Mouse (Mus musculus): ENCODE results near the gene Col6a5.

The Col6a5 gene

DNA sequence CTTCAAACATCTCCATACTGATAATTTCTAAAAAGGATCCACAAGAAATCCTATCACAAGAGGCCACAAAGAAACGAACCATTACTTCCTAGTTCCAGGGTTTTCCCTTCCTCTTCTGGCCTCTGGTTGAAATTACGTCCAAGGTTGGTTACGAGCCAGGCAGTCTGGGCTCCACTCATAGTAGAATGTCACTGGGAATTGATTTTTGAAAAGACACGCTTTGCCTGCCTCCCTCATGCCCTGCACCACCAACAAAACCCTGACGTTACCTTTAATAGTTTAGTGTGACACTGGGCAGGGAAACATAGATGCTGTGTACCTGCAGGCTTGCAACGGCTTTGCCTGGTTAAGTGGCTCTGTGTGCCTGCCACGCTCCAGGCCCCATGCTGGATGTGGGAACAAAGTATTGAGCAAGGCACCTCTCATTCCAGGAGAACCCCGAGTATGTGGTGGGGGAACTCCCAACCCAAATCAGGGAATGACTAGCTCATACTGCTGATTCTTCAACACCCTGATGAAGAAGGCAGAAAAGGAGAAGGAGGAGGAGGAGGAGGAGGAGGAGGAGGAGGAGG is 133.3 kb downstream of the Col6a5 start:
- DNase-seq (ENCODE audit: extremely low read depth, low read depth): no peak

GRCm38 (mm10) chr9:105820711-105821110 is 139.7 kb downstream of the Col6a5 start:
- DNase-seq (ENCODE audit: extremely low read depth, low read depth): no peak

- DNase-seq (ENCODE audit: extremely low read depth, low read depth): no peak
Measured at GRCm38 (mm10) chr9:105819155-105819709, 141.2 kb downstream of the Col6a5 start.

DNA sequence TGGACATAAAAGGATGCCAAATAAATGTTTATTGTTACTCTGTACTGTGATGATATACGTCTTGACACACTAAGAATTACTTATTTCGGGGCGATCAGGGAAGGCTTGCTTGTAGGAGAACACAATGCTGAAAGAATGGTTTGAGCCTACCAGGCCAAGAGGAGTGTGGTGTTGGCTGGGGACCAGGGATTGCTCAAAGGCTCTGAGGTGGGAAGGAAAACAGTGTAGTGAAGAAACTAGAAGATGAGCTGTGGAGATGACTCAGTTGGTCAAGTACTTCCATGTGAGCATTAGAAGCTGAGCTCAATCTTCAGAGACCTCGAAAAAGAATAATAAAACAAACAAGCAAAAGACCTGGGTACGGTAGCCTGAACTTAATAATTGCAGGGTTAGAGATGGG is 146.0 kb downstream of the Col6a5 start:
- DNase-seq (ENCODE audit: extremely low read depth, low read depth): no peak

GRCm38 (mm10) chr9:105811458-105811857 is 149.0 kb downstream of the Col6a5 start:
- DNase-seq (ENCODE audit: extremely low read depth, low read depth): no peak

DNA sequence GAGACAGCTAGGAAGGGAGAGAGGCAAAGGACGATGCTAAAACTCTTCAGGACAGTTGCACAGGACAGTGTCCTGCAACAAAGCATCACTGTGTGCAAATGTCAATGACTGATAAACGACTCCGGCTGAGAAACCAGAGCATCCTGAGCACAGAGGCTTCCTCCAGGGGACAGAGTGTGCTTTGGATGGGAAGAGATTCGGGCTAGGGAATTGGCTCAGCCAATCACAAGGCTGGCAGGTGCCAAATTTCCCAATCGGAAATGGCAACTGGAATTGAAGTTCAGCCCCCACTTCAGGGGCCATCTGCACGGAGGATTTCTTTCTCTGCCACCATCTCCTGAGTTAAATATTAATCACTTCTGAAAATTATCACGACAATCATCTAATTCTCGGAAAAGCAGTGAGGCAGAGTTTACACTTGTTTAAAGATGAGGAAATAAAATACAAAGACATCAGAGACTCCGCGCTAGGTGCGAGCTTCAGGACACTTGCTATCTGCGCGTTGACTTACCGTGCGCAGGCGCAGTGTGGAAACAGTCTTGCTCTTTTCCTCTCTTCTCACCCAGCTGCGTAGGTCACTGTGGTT is 151.4 kb downstream of the Col6a5 start:
- DNase-seq (ENCODE audit: extremely low read depth, low read depth): no peak
